21 mouse cellular contexts compared by ENCODE assay signal in genomic region chr6:126577415-126577814, GRCm38 (mm10). TPM values are rescaled to one million over a fixed set of nuclear protein-coding genes. Genes with fewer than 3 reads are reported as not detected.
A peak's percentile ranks its signal among the peaks of the same experiment; 100 is the strongest.
DNase-seq lines count a peak whose midpoint lies in the region; ATAC-seq lines count a peak whose summit lies in the region.
"Had no signal": no experiment of that assay in that cellular context is flagged by ENCODE, and none has a peak within 500 bp of the region (broad histone marks: within the 10 kb centered on the region; RNA-seq: fewer than 3 reads in every experiment).

No protein-coding gene starts in this region.

- no peaks in the 10 kb centered on the region for H3K36me3 ChIP-seq in midbrain, embryonic 11.5 days (ENCODE audit: control insufficient read depth, insufficient read depth, low read length)
- H3K36me3 ChIP-seq in midbrain, embryonic 14.5 days (ENCODE audit: control insufficient read depth, insufficient read depth, low read length) = no peaks in the 10 kb centered on the region
- H3K36me3 ChIP-seq in heart, embryonic 10.5 days = no peaks in the 10 kb centered on the region
- H3K36me3 ChIP-seq: embryonic facial prominence, embryonic 13.5 days; forebrain, embryonic 12.5 days; hindbrain, embryonic 12.5 days had no signal

- no peak overlapping the region for H3K4me2 ChIP-seq in midbrain, embryonic 11.5 days
- no peak overlapping the region for H3K4me2 ChIP-seq in midbrain, embryonic 14.5 days (ENCODE audit: low read length)
- H3K4me2 ChIP-seq: embryonic facial prominence, embryonic 13.5 days; forebrain, embryonic 12.5 days; hindbrain, embryonic 12.5 days had no signal

- ATAC-seq in midbrain, embryonic 11.5 days (ENCODE audit: low FRiP score) = no peak
- no peak for ATAC-seq in midbrain, embryonic 14.5 days (ENCODE audit: low FRiP score, low TSS enrichment)
- ATAC-seq: forebrain, embryonic 16.5 days; hindbrain, embryonic 16.5 days; inflammation-experienced regulatory T-cells, adult 6 months had no signal

- WGBS in midbrain, embryonic 11.5 days = 76% methylated on average over 3 of the region's 3 CpGs
- 78% methylated on average over 3 of the region's 3 CpGs for WGBS in midbrain, embryonic 14.5 days
- 68% methylated on average over 3 of the region's 3 CpGs for WGBS in heart, embryonic 10.5 days

- H3K4me3 ChIP-seq in midbrain, embryonic 11.5 days (ENCODE audit: low read depth, low read length) = no peak overlapping the region
- no peak overlapping the region for H3K4me3 ChIP-seq in midbrain, embryonic 14.5 days (replicated peaks; ENCODE audit: low read depth, low read length)
- no peak overlapping the region for H3K4me3 ChIP-seq in heart, embryonic 10.5 days
- H3K4me3 ChIP-seq: embryonic facial prominence, embryonic 13.5 days; forebrain, embryonic 12.5 days; gastrocnemius, adult 2 months; hindbrain, embryonic 12.5 days had no signal

- H3K4me1 ChIP-seq in midbrain, embryonic 11.5 days (ENCODE audit: control insufficient read depth, insufficient read depth, low read length) = no peaks in the 10 kb centered on the region
- no peaks in the 10 kb centered on the region for H3K4me1 ChIP-seq in midbrain, embryonic 14.5 days (ENCODE audit: control insufficient read depth, insufficient read depth, low read length)
- no peaks in the 10 kb centered on the region for H3K4me1 ChIP-seq in heart, embryonic 10.5 days
- H3K4me1 ChIP-seq: embryonic facial prominence, embryonic 13.5 days; forebrain, embryonic 12.5 days; hindbrain, embryonic 12.5 days had no signal

- DNase-seq in midbrain, embryonic 11.5 days (ENCODE audit: low spot score, missing footprints) = peak; percentile 4
- no peak for DNase-seq in midbrain, embryonic 14.5 days
- DNase-seq in cerebellum, adult 8-10 months = peak; percentile 79
- DNase-seq in cerebellum, postnatal 14 days = peak; percentile 87 to 88
- no peak for DNase-seq in heart, embryonic 10.5 days (ENCODE audit: low spot score)
- no peak for DNase-seq in lung, adult 18-20 months
- DNase-seq in kidney, adult 8-10 months = no peak
- DNase-seq: adrenal gland, postnatal 10 days; gastrocnemius, adult 2 months; gastrocnemius, postnatal 25 days; heart, adult 11 months; heart, postnatal 10 days; heart, postnatal 4 days; kidney, adult 11 months had no signal

- H3K27ac ChIP-seq in midbrain, embryonic 11.5 days (ENCODE audit: low read depth, low read length) = no peak overlapping the region
- H3K27ac ChIP-seq in midbrain, embryonic 14.5 days (replicated peaks; ENCODE audit: low read depth, low read length) = no peak overlapping the region
- no peak overlapping the region for H3K27ac ChIP-seq in heart, embryonic 10.5 days
- H3K27ac ChIP-seq: embryonic facial prominence, embryonic 13.5 days; forebrain, embryonic 12.5 days; gastrocnemius, adult 2 months; hindbrain, embryonic 12.5 days had no signal

- H3K27me3 ChIP-seq in midbrain, embryonic 11.5 days (ENCODE audit: control insufficient read depth, insufficient read depth, low read length) = no peaks in the 10 kb centered on the region
- H3K27me3 ChIP-seq in midbrain, embryonic 14.5 days (ENCODE audit: control insufficient read depth, insufficient read depth, low read length) = no peaks in the 10 kb centered on the region
- peaks cover 7% of the 10 kb centered on the region; the same call in 1 of the 2 replicates for H3K27me3 ChIP-seq in heart, embryonic 10.5 days (ENCODE audit: insufficient read depth, poor library complexity, severe bottlenecking)
- H3K27me3 ChIP-seq: forebrain, embryonic 12.5 days; hindbrain, embryonic 12.5 days had no signal

- no peak overlapping the region for H3K9ac ChIP-seq in midbrain, embryonic 11.5 days (ENCODE audit: low read length)
- no peak overlapping the region for H3K9ac ChIP-seq in midbrain, embryonic 14.5 days (replicated peaks; ENCODE audit: low read length)
- H3K9ac ChIP-seq: embryonic facial prominence, embryonic 13.5 days; forebrain, embryonic 12.5 days; hindbrain, embryonic 12.5 days had no signal

- H3K9me3 ChIP-seq in midbrain, embryonic 11.5 days (ENCODE audit: control insufficient read depth, low read length) = no peaks in the 10 kb centered on the region
- H3K9me3 ChIP-seq in midbrain, embryonic 14.5 days (ENCODE audit: control insufficient read depth, low read length) = no peaks in the 10 kb centered on the region
- H3K9me3 ChIP-seq in heart, embryonic 10.5 days = no peaks in the 10 kb centered on the region
- H3K9me3 ChIP-seq: embryonic facial prominence, embryonic 13.5 days; forebrain, embryonic 12.5 days; hindbrain, embryonic 12.5 days had no signal

RNA-seq across cellular contexts. Expression of gene Kcna5, which starts 42.2 kb away (rescaled TPM):
- 3.8 and 4.5 TPM in 2 replicates for polyA plus RNA-seq in midbrain, embryonic 11.5 days (2014; fragmentation: Nextera tagmentation; extraction: Ambion mirVana)
- 2.6 and 3.5 TPM in 2 replicates for polyA plus RNA-seq in midbrain, embryonic 14.5 days (2014; fragmentation: Nextera tagmentation; extraction: Ambion mirVana)
- 9.3 and 12.8 TPM in 2 replicates for polyA plus RNA-seq in heart, embryonic 10.5 days (2016; fragmentation: Nextera tagmentation; extraction: Ambion mirVana)
- polyA plus RNA-seq: C2C12; inflammation-experienced regulatory T-cells, adult 6 months had no signal

Comparison
In these comparisons a context has a peak if more than half of its experiments do, and no peak if none do; other contexts are left out.
1. DNase-seq: peak in midbrain, embryonic 11.5 days (single experiment), cerebellum, adult 8-10 months (single experiment) and cerebellum, postnatal 14 days (2 of 2); none in midbrain, embryonic 14.5 days (single experiment), heart, embryonic 10.5 days (single experiment), lung, adult 18-20 months (0 of 2) and kidney, adult 8-10 months (0 of 2).